Mouse (Mus musculus): Measurements from ENCODE around the gene Tmc4.

GRCm38 (mm10) chr7:3616057-3616388 lies 61.3 kb downstream of the Tmc4 start, which contains the start of gene Oscar:
- no peak for TF ChIP-seq CTCF (IDR thresholded peaks at IDR 0.05; ENCODE audit: control insufficient read depth, insufficient read depth, insufficient replicate concordance, low read depth, low read length)
- no peak for TF ChIP-seq POLR2A (IDR thresholded peaks at IDR 0.05; ENCODE audit: control insufficient read depth, low read depth, low read length)

Measured in testis, adult 2 months (tissue).